Mouse (Mus musculus) CH12.LX (cell line): ENCODE results near the gene Jmjd8. TPM values are rescaled to one million over a fixed set of nuclear protein-coding genes. Genes with fewer than 3 reads are reported as not detected.

ENCODE experiments used
- DNase-seq: peaks from one replicate; pipeline ENCODE4 v3.0.0-alpha.2; 2013; ENCODE audit errors: extremely low read depth
- H3K27ac ChIP-seq: 2 replicates; pipeline ENCODE4 v1.5.1; 2012; ENCODE audit warnings: low read depth, mild to moderate bottlenecking, control low read depth, moderate library complexity; ENCODE audit not compliant: insufficient read depth
- H3K27me3 ChIP-seq: replicated peaks from 2 replicates; pipeline ENCODE3; 2012; ENCODE audit warnings: inconsistent platforms
- H3K36me3 ChIP-seq, 2 experiments: replicated peaks in 1 of 2; 2 replicates each; pipeline versions ENCODE3 to v1.6.1; 2012; ENCODE audit warnings: inconsistent platforms in 1 of 2, low read length in 1 of 2, mild to moderate bottlenecking in 1 of 2, mixed read lengths in 1 of 2, moderate library complexity in 1 of 2; ENCODE audit not compliant: control insufficient read depth in 1 of 2, insufficient read depth in 1 of 2
- H3K4me1 ChIP-seq, 2 experiments: 2 replicates each; pipeline ENCODE4 v1.6.1; 2012; ENCODE audit warnings: inconsistent platforms in 1 of 2, moderate library complexity in 1 of 2; ENCODE audit not compliant: insufficient read depth in 2 of 2, control insufficient read depth in 1 of 2
- H3K4me2 ChIP-seq: 2 replicates; pipeline ENCODE4 v1.6.1; 2012; ENCODE audit warnings: low read depth, mild to moderate bottlenecking, control low read depth; ENCODE audit not compliant: poor library complexity, insufficient read depth, severe bottlenecking
- H3K4me3 ChIP-seq, 3 experiments: fragments of 150-350 bp in 1 of 3; sonication (generic) in 1 of 3; replicated peaks in 1 of 3; 2 replicates each; pipeline versions ENCODE3 to v1.5.1; 2011 to 2012; ENCODE audit warnings: low read depth in 2 of 3, low read length in 2 of 3, mild to moderate bottlenecking in 2 of 3, moderate library complexity in 2 of 3, control low read depth in 1 of 3, improper control_type of control experiment in 1 of 3, inconsistent platforms in 1 of 3, mixed read lengths in 1 of 3; ENCODE audit not compliant: poor library complexity in 1 of 3
- H3K79me2 ChIP-seq: replicated peaks from 2 replicates; pipeline ENCODE4 v1.6.1; 2012; ENCODE audit warnings: mild to moderate bottlenecking, moderate library complexity; ENCODE audit not compliant: control insufficient read depth, poor library complexity, insufficient read depth, severe bottlenecking; ENCODE audit errors: extremely low read depth
- H3K9ac ChIP-seq: 2 replicates; pipeline ENCODE4 v1.6.1; 2012; ENCODE audit warnings: low read depth, mild to moderate bottlenecking, control low read depth, moderate library complexity; ENCODE audit not compliant: insufficient read depth
- H3K9me3 ChIP-seq: replicated peaks from 2 replicates; pipeline ENCODE3; 2012; ENCODE audit warnings: low read length, inconsistent platforms, mixed read lengths
- CHD1 ChIP-seq: IDR thresholded peaks from 2 replicates; pipeline ENCODE4 v1.6.1; 2012; ENCODE audit warnings: low read depth, low read length, improper control_type of control experiment, inconsistent platforms
- CTCF ChIP-seq, 2 experiments: IDR thresholded peaks in 1 of 2; conservative IDR thresholded peaks in 1 of 2; 2 replicates each; pipeline ENCODE4 v1.5.1; 2011 to 2012; ENCODE audit warnings: low read depth in 2 of 2, low read length in 2 of 2, improper control_type of control experiment in 1 of 2, inconsistent platforms in 1 of 2, mild to moderate bottlenecking in 1 of 2, moderate library complexity in 1 of 2
- ELF1 ChIP-seq: IDR thresholded peaks from 2 replicates; pipeline ENCODE4 v1.6.1; 2014; ENCODE audit warnings: low read depth, mild to moderate bottlenecking, inconsistent platforms, low read length, improper control_type of control experiment
- GABPA ChIP-seq: IDR thresholded peaks from 2 replicates; pipeline ENCODE4 v1.6.1; 2012; ENCODE audit warnings: low read depth, low read length, improper control_type of control experiment, inconsistent platforms; ENCODE audit not compliant: insufficient replicate concordance
- IRF4 ChIP-seq: IDR thresholded peaks from 2 replicates; pipeline ENCODE4 v1.6.1; 2014; ENCODE audit warnings: low read depth, mild to moderate bottlenecking, inconsistent platforms, low read length, improper control_type of control experiment
- JUND ChIP-seq: conservative IDR thresholded peaks from 2 replicates; pipeline ENCODE4 v1.6.1; 2011; ENCODE audit warnings: low read depth, low read length, improper control_type of control experiment
- MAFK ChIP-seq: IDR thresholded peaks from 2 replicates; pipeline ENCODE4 v1.6.1; 2011; ENCODE audit warnings: low read length, improper control_type of control experiment; ENCODE audit not compliant: insufficient replicate concordance
- MEF2A ChIP-seq: IDR thresholded peaks from 2 replicates; pipeline ENCODE4 v1.6.1; 2014; ENCODE audit warnings: low read depth, mild to moderate bottlenecking, inconsistent platforms, low read length, improper control_type of control experiment, borderline replicate concordance
- MXI1 ChIP-seq: IDR thresholded peaks from 2 replicates; pipeline ENCODE4 v1.6.1; 2011; ENCODE audit warnings: mild to moderate bottlenecking, low read depth, low read length, improper control_type of control experiment
- MYC ChIP-seq: IDR thresholded peaks from 2 replicates; pipeline ENCODE4 v1.6.1; 2011; ENCODE audit warnings: low read depth, mild to moderate bottlenecking, improper control_type of control experiment, low read length
- NRF1 ChIP-seq: IDR thresholded peaks from 2 replicates; pipeline ENCODE4 v1.6.1; 2014; ENCODE audit warnings: low read depth, mild to moderate bottlenecking, inconsistent platforms, low read length, improper control_type of control experiment, moderate library complexity
- RCOR1 ChIP-seq: conservative IDR thresholded peaks from 2 replicates; pipeline ENCODE4 v1.6.1; 2012; ENCODE audit warnings: low read depth, mild to moderate bottlenecking, inconsistent platforms, low read length, improper control_type of control experiment
- SIN3A ChIP-seq: IDR thresholded peaks from 2 replicates; pipeline ENCODE4 v1.6.1; 2012; ENCODE audit warnings: low read length, improper control_type of control experiment, inconsistent platforms
- TBP ChIP-seq: conservative IDR thresholded peaks from 2 replicates; pipeline ENCODE4 v1.6.1; 2011; ENCODE audit warnings: low read depth, low read length, improper control_type of control experiment
- TCF12 ChIP-seq: IDR thresholded peaks from 2 replicates; pipeline ENCODE4 v1.6.1; 2014; ENCODE audit warnings: low read depth, mild to moderate bottlenecking, inconsistent platforms, low read length, improper control_type of control experiment
- USF1 ChIP-seq: IDR thresholded peaks from 2 replicates; pipeline ENCODE4 v1.6.1; 2014; ENCODE audit warnings: low read depth, mild to moderate bottlenecking, inconsistent platforms, low read length, improper control_type of control experiment
- ZMIZ1 ChIP-seq: IDR thresholded peaks from 2 replicates; pipeline ENCODE4 v1.6.1; 2012; ENCODE audit warnings: low read depth, mild to moderate bottlenecking, inconsistent platforms, low read length, improper control_type of control experiment
- ZNF384 ChIP-seq: IDR thresholded peaks from 2 replicates; pipeline ENCODE4 v1.6.1; 2012; ENCODE audit warnings: low read depth, low read length, improper control_type of control experiment, inconsistent platforms
- dilution Hi-C: fragments of 300-500 bp; cut with MboI; formaldehyde crosslinking; loops from 2 replicates; pipeline ENCODE4 v1.14.3; 2020; ENCODE audit warnings: low sequenced_read_pairs; ENCODE audit not compliant: extremely low pct_unique_long_range_greater_than_20kb, extremely low pct_ligation_motif_present
- in situ Hi-C: fragments of 300-500 bp; cut with MboI; formaldehyde crosslinking; loops from 3 replicates; pipeline ENCODE4 v1.14.3; 2019; ENCODE audit warnings: low sequenced_read_pairs, low pct_ligation_motif_present, low pct_unique_long_range_greater_than_20kb, mixed read lengths
- polyA plus RNA-seq: library from polyadenylated mRNA; unstranded; fragments of >175 nt; gene quantifications from 2 replicates; pipeline ENCODE4 v1.2.1, GENCODE M21; 2012; ENCODE audit warnings: low read depth; ENCODE audit not compliant: insufficient read length
- total RNA-seq, 2 experiments: library from RNA; depleted of rRNA; stranded (reverse); fragments of 300-350 nt in 1 of 2; fragments of >200 nt in 1 of 2; gene quantifications; 2 replicates each; pipeline ENCODE4 v1.2.3; 2012 to 2014

Gene Jmjd8
- total and polyA plus RNA-seq, 3 experiments, result 4.8 to 8.3 (median 7.7) TPM

DNA sequence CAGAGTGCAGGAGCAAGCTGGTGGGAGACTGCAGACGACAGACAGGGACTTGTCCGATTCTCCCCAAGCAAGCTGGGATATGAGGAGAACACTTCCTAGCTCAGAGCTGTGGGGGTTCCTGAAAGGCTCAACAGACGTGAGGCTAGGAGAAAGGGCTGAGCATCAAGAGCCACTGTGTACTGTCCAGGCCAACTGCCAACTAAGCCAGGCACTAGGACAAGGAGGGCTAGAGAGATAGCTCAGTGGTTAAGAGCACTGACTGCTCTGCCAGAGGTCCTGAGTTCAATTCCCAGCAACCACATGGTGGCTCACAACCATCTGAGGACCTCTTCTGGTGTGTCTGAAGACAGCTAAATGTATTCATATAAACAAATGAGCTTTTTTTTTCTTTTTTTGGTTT, 13.8 kb downstream of the Jmjd8 start:
- H3K9ac ChIP-seq, result no peak overlapping the region
- H3K79me2 ChIP-seq, result peaks cover 14% of the 10 kb centered on the region
- no peaks in the 10 kb centered on the region for H3K9me3 ChIP-seq
- no peaks in the 10 kb centered on the region for H3K27me3 ChIP-seq
- peaks cover 12 to 15% of the 10 kb centered on the region in 2 experiments for H3K4me1 ChIP-seq
- peaks cover 62 to 83% of the 10 kb centered on the region in 2 experiments for H3K36me3 ChIP-seq
- TF ChIP-seq ELF1 (0 out of 2 replicates have a peak, but pooled peaks have one; percentile 30), ZNF384 (0 out of 2 replicates have a peak, but pooled peaks have one; percentile 19), MYC (no peak), TBP (peak; percentile 88), MAFK (no peak), JUND (no peak), ZMIZ1 (no peak), GABPA (no peak), CHD1 (no peak)
- H3K27ac ChIP-seq, result no peak overlapping the region
- H3K4me2 ChIP-seq, result no peak overlapping the region
- in situ Hi-C loops, result no loop called here
- no peak overlapping the region for H3K4me3 ChIP-seq
- dilution Hi-C loops, result no loop called here
- no peak for DNase-seq

DNA sequence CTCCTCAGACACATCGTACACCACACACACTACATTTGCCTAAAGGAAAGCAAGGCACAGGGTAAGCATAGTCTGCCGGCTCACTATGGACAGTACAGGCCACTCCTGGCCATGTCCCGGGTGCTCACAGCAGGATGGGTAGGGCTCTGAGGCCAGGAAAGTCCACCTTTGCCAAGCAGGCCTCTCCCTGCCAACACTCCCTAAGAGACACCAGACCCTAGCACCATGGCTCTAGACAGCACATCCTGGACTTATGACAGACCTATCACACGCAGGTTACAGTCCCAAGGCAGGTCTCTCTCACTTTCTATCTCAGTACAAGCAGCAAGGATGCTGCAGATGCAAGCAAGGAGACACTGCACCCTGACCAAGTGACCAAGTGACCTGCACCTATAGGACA, 14.5 kb downstream of the Jmjd8 start:
- Histone ChIP-seq H3K79me2 (peaks cover 14% of the 10 kb centered on the region), H3K4me1 (peaks cover 12 to 15% of the 10 kb centered on the region in 2 experiments), H3K4me2 (peak overlapping the region; percentile 71; the same call in 1 of the 2 replicates), H3K27ac (no peak overlapping the region), H3K36me3 (peaks cover 59 to 83% of the 10 kb centered on the region in 2 experiments), H3K9me3 (no peaks in the 10 kb centered on the region), H3K27me3 (no peaks in the 10 kb centered on the region), H3K9ac (peak overlapping the region; percentile 83), H3K4me3 (peak overlapping the region; percentile 71 to 93 (median 77))
- dilution Hi-C loops, result no loop called here
- in situ Hi-C loops, result no loop called here
- no peak for DNase-seq
- TF ChIP-seq MXI1, result no peak
- no peak for TF ChIP-seq CTCF (conservative IDR thresholded peaks at IDR 0.05 in 1 of 2, IDR thresholded peaks at IDR 0.05 in 1 of 2; ENCODE audit: low read depth in 2 of 2, low read length in 2 of 2)
- no peak for TF ChIP-seq NRF1
- TF ChIP-seq CHD1, result no peak

DNA sequence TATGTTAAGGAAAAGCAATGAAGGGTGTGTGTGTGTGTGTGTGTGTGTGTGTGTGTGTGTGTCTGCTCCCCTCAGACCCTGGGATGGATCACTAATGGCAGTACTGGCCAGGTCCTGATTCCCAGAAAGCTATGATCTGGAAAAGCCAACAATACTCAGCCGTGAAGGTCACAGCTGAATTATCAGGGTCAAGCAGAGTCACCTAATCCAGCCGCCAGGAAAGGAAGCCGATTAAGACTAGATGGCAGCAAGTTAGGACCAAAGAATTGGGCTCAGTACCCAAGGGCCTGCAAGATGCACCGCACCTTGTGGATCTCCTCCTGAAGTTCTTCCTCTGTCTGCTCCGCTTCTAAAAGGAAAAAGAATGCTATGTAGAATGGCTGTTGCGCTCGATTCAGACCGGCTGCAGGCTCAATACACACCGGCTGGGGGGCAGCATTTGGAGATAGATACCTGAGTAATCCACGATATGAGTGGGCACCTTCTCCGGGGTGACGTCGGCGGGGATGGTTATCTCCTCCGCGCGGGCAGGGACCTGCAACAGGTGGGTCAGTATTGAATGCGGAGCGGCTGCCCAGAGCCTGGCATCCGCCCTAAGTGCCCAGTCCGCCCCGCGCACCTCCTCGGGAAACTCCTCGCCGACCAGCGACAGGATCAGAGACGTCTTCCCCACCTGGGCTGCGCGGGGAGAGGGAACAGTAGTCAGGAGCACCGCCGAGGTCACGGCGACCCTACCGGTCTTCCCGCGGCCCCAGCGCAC, 15.1 kb downstream of the Jmjd8 start:
- TF ChIP-seq TCF12 (no peak), MXI1 (no peak), IRF4 (no peak), CHD1 (no peak), MEF2A (no peak), RCOR1 (no peak), SIN3A (no peak), USF1 (no peak)
- TF ChIP-seq, all 38 proteins: peak for 0
- H3K27me3 ChIP-seq, result no peaks in the 10 kb centered on the region
- H3K9me3 ChIP-seq, result no peaks in the 10 kb centered on the region
- H3K4me1 ChIP-seq, result peaks cover 12 to 15% of the 10 kb centered on the region in 2 experiments
- H3K9ac ChIP-seq, result peak overlapping the region; percentile 83
- no peak for DNase-seq
- peak overlapping the region; percentile 71 for H3K4me2 ChIP-seq
- in situ Hi-C loops (no loop called here), dilution Hi-C loops (no loop called here)
- peaks cover 14% of the 10 kb centered on the region for H3K79me2 ChIP-seq
- peak overlapping the region; percentile 71 to 93 (median 77) for H3K4me3 ChIP-seq
- peak overlapping the region; percentile 54 for H3K27ac ChIP-seq
- H3K36me3 ChIP-seq, result peaks cover 60 to 84% of the 10 kb centered on the region in 2 experiments
